Mouse (Mus musculus) lung, adult 2 months (tissue): ENCODE data around the gene Itgam.

Experiments
- CTCF ChIP-seq: fragments of 200-500 bp; IDR thresholded peaks from 2 replicates; pipeline ENCODE4 v1.5.1; 2011; ENCODE audit warnings: mild to moderate bottlenecking, low read length, control low read depth; ENCODE audit not compliant: insufficient read depth
- POLR2A ChIP-seq: fragments of 200-500 bp; IDR thresholded peaks from 2 replicates; pipeline ENCODE4 v1.6.1; 2011; ENCODE audit warnings: low read depth, mild to moderate bottlenecking, control low read depth, low read length, borderline replicate concordance; ENCODE audit errors: extremely low read depth

DNA sequence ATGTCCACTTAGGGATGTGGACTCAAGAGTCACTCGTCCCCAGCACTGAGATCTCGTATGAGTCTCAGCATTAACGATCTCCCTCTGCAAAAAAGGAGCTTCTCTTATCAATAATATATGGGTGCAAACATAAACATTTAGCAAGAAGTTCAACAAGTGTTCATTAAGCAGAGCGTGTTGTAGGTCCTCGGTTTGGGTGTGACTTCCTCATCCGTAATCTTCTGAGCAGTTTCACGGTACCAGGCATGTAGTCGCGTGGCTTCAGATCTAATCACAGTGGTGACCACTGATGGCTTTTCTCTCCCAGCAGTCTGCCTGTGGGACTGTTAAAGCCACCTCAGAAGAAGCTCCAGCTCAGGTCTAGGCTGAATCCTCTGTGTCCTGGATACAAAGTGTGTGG is 38.1 kb upstream of the Itgam start:
- no peak for TF ChIP-seq CTCF
- no peak for TF ChIP-seq POLR2A
